Mouse (Mus musculus) embryonic fibroblast, embryonic 13.5 days (primary cell): ENCODE results near the gene Dnajb11.

Experiments
- CTCF ChIP-seq: IDR thresholded peaks from 2 replicates; pipeline ENCODE4 v1.5.1; 2011; ENCODE audit warnings: mild to moderate bottlenecking, control low read depth, low read length, moderate library complexity, borderline replicate concordance; ENCODE audit not compliant: insufficient read depth
- POLR2A ChIP-seq: IDR thresholded peaks from 2 replicates; pipeline ENCODE4 v1.6.1; 2011; ENCODE audit warnings: low read depth, mild to moderate bottlenecking, control low read depth, low read length, moderate library complexity

GRCm38 (mm10) chr16:22811477-22811876 lies 46.2 kb upstream of the Dnajb11 start, which contains the start of gene Crygs:
- TF ChIP-seq CTCF (no peak), POLR2A (no peak)
